Mouse (Mus musculus): ENCODE measurements around the gene Olfr761. TPM values are rescaled to one million over a fixed set of nuclear protein-coding genes. Genes with fewer than 3 reads are reported as not detected.
"Not testable (repeated sequence)": the region's sequence is repeated elsewhere in the genome, so short reads cannot be mapped to it uniquely, and the experiment has no call there.

Olfr761 gene
- polyA plus RNA-seq (2012; rRNA removed), result not detected in 2 replicates

DNA sequence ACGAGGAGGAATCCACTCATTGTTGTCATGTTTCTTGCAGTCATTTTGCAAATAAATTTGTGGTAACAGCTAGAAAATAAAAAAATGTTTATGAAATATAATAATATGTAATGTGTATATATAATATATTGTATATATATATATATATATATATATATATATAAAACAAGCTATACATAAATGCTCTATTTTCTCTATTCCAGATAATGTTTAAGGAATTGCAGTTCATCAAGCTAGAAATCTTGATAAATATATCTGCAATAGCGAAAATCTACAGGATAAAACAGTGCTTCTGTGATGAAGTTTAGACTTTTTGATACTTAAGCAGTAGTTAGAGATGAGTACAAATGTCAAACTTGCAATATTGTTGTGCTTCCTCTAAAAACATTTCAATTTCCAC lies at the start of gene Olfr761:
TSS of gene Olfr761 (minus strand) at position 101 of the 400 bp plus-strand sequence.
- DNase-seq (ENCODE audit: low spot score), result no peak

DNA sequence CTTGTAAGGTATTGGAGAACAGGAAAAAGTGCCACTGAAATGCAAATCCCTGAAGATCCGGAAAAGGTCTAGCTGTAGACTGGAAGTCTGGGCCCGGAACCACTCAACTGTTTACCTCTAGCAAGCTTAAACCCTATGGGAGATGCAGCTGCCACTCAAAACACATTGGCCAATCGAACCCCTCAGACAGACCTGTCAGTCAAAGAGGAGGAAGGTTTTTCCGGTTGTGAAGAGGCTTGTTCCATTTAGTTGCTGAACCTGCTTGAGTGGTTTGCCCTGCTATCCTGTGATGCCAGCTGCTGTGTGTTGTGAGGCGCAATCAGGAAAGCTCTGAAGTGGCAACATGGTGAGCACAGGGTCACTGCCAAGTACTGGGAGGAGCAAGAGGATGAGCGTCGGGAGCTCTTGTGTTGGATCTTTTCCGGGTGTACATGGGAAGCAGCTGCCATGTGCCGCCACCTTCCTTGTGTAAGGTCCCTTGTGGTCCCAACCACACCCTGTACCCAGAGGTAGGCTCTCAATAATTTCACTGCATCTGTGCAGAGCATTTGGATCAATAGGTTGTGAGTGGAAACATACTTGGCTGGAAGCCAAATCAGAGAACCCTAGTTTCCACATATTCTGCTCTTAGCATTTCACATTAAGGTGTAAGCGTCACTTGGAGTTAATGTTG lies 42.9 kb upstream of the Olfr761 start:
- no peak for DNase-seq (ENCODE audit: low spot score)

DNA sequence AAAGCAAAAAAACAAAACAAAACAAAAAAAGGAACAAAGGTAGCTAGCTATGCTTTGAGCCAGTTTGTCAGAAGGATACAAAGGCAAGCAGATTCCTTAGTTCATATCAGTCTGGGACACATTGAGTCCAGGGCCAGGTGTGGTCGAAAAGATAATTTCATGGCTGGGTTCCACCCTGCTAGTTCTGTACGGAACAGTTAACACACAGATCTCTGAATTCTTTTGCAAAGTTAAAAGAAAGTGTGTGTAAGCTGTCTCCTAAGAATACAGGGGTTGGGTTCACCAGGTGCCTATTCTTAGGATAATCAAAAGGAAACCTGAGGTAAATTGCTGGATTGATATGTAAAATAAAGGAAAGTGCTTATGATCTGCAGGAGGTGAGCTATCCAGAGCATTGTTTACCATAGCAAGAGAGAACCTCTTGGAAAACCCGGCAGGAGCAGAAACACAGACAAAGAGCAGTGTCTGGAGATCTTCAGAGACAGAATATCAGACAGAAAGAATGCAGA lies 37.6 kb upstream of the Olfr761 start:
- no peak for DNase-seq (ENCODE audit: low spot score)

DNA sequence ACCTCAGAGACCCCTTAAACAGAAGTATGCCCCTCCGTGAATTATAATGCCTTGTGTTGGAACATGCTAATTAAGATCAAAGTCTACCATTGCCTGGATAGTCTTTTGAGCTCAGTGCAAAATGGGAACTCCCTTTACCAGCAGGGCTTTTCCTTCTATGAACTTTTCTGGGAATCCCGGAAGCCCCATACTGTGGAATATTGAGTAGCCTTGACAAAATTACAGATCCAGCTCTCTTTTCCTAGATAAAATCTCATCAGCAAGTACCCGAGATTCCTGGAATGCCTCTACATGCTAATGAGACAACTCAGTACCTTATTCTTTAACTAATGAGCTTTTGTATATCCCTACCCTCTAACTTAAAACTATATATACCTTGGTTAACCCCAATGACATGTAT lies 20.7 kb upstream of the Olfr761 start:
- DNase-seq (ENCODE audit: low spot score), result no peak

DNA sequence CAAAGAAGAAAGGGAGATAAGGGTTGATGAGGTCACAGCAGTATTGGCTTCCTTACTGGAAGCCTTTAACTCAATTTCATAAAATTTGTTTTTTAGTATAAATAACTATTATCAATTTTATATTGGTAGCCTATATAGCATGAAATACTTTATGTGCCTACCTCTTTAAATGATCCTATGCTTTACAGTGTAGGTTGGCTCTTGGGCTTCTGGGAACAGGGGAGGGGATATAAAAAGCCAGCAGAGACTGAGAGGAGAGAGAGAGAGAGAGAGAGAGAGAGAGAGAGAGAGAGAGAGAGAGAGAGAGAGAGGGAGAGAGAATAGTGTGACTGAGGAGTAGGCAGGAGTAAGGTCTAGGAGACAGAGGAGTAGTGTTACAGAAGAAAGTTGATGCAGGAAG lies 32.6 kb downstream of the Olfr761 start, which contains the start of gene Olfr128:
TSS of gene Olfr128 (plus strand) at position 301 of the 400 bp plus-strand sequence.
- no peak for DNase-seq (ENCODE audit: low spot score)

DNA sequence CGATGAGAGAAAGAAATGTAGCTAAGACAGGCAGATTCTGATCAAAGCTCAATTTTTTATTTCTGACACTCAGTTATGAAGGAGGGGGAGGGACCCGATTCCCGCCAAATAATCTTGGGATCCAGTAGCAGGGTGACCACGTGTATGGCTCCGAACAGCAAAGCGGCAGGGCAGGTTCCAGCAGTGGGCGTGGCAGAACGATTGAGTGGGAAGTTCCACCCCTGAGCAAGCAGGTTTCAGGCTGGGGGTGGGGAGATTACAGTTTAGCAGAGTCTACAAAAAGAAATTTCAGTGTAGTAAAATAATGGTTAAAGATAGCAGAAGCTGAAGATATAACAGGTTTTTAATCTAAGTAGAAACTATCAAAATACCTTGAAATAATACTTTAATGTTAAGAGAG lies 46.1 kb downstream of the Olfr761 start:
- DNase-seq (ENCODE audit: low spot score), result not testable (repeated sequence)

Other genes starting within 250 kb of the Olfr761 start
- not detected in 2 replicates for gene Olfr120, start 231.3 kb downstream of the Olfr761 start, polyA plus RNA-seq (2012; rRNA removed)
- gene Olfr121, start 204.2 kb downstream of the Olfr761 start, polyA plus RNA-seq (2012; rRNA removed), result not detected in 2 replicates
- not detected in 2 replicates for gene Olfr122, start 184.5 kb downstream of the Olfr761 start, polyA plus RNA-seq (2012; rRNA removed)
- gene Olfr123, start 159.6 kb downstream of the Olfr761 start, polyA plus RNA-seq (2012; rRNA removed), result not detected in 2 replicates
- gene Olfr124, start 153.2 kb downstream of the Olfr761 start, polyA plus RNA-seq (2012; rRNA removed), result not detected in 2 replicates
- not detected in 2 replicates for gene Olfr125, start 120.1 kb downstream of the Olfr761 start, polyA plus RNA-seq (2012; rRNA removed)
- gene Olfr126, start 105.6 kb downstream of the Olfr761 start, polyA plus RNA-seq (2012; rRNA removed), result not detected in 2 replicates
- not detected in 2 replicates for gene Olfr127, start 52.6 kb downstream of the Olfr761 start, polyA plus RNA-seq (2012; rRNA removed)
- not detected in 2 replicates for gene Olfr128, start 32.5 kb downstream of the Olfr761 start, polyA plus RNA-seq (2012; rRNA removed)
- gene Olfr129, start 107.0 kb upstream of the Olfr761 start, polyA plus RNA-seq (2012; rRNA removed), result not detected in 2 replicates
- not detected in 2 replicates for gene Olfr130, start 110.8 kb upstream of the Olfr761 start, polyA plus RNA-seq (2012; rRNA removed)
- not detected in 2 replicates for gene Olfr131, start 135.6 kb upstream of the Olfr761 start, polyA plus RNA-seq (2012; rRNA removed)
- not detected in 2 replicates for gene Olfr132, start 181.4 kb upstream of the Olfr761 start, polyA plus RNA-seq (2012; rRNA removed)
- not detected in 2 replicates for gene Olfr133, start 192.2 kb upstream of the Olfr761 start, polyA plus RNA-seq (2012; rRNA removed)
- gene Olfr134, start 218.3 kb upstream of the Olfr761 start, polyA plus RNA-seq (2012; rRNA removed), result not detected in 2 replicates